Mouse (Mus musculus): Measurements from ENCODE around the gene Atp2a2.
A peak's percentile ranks its signal among the peaks of the same experiment; 100 is the strongest.

Atp2a2 gene

GRCm38 (mm10) chr5:122502077-122502941, at the start of gene Atp2a2:
TSS of gene Atp2a2 (minus strand) at chr5:122502225.
- peak; percentile 96 for DNase-seq (ENCODE audit: low read depth, low spot score)

- DNase-seq (ENCODE audit: low read depth, low spot score), result no peak
Measured at GRCm38 (mm10) chr5:122550460-122550859, 48.4 kb upstream of the Atp2a2 start.

GRCm38 (mm10) chr5:122548671-122549070, 46.6 kb upstream of the Atp2a2 start:
- no peak for DNase-seq (ENCODE audit: low read depth, low spot score)

- no peak for DNase-seq (ENCODE audit: low read depth, low spot score)
Measured at GRCm38 (mm10) chr5:122547810-122548209, 45.8 kb upstream of the Atp2a2 start.

- no peak for DNase-seq (ENCODE audit: low read depth, low spot score)
Measured at GRCm38 (mm10) chr5:122547251-122547714, 45.3 kb upstream of the Atp2a2 start.

- no peak for DNase-seq (ENCODE audit: low read depth, low spot score)
Measured at GRCm38 (mm10) chr5:122543392-122543791, 41.4 kb upstream of the Atp2a2 start.

GRCm38 (mm10) chr5:122541871-122542270, 39.8 kb upstream of the Atp2a2 start:
- no peak for DNase-seq (ENCODE audit: low read depth, low spot score)

GRCm38 (mm10) chr5:122538077-122538476, 36.1 kb upstream of the Atp2a2 start:
- DNase-seq (ENCODE audit: low read depth, low spot score), result no peak

GRCm38 (mm10) chr5:122537654-122538053, 35.6 kb upstream of the Atp2a2 start:
- no peak for DNase-seq (ENCODE audit: low read depth, low spot score)

- no peak for DNase-seq (ENCODE audit: low read depth, low spot score)
Measured at GRCm38 (mm10) chr5:122533884-122534283, 31.9 kb upstream of the Atp2a2 start.

- no peak for DNase-seq (ENCODE audit: low read depth, low spot score)
Measured at GRCm38 (mm10) chr5:122529913-122530604, 28.0 kb upstream of the Atp2a2 start.

- DNase-seq (ENCODE audit: low read depth, low spot score), result no peak
Measured at GRCm38 (mm10) chr5:122529316-122529715, 27.3 kb upstream of the Atp2a2 start.

GRCm38 (mm10) chr5:122528591-122528990, 26.6 kb upstream of the Atp2a2 start:
- DNase-seq (ENCODE audit: low read depth, low spot score), result no peak

GRCm38 (mm10) chr5:122527761-122528160, 25.7 kb upstream of the Atp2a2 start:
- DNase-seq (ENCODE audit: low read depth, low spot score), result no peak

GRCm38 (mm10) chr5:122526878-122527730, 25.1 kb upstream of the Atp2a2 start:
- DNase-seq (ENCODE audit: low read depth, low spot score), result no peak

- no peak for DNase-seq (ENCODE audit: low read depth, low spot score)
Measured at GRCm38 (mm10) chr5:122526405-122526804, 24.4 kb upstream of the Atp2a2 start.

GRCm38 (mm10) chr5:122525238-122525931, 23.4 kb upstream of the Atp2a2 start:
- no peak for DNase-seq (ENCODE audit: low read depth, low spot score)

- DNase-seq (ENCODE audit: low read depth, low spot score), result no peak
Measured at GRCm38 (mm10) chr5:122524854-122525237, 22.8 kb upstream of the Atp2a2 start.

GRCm38 (mm10) chr5:122524244-122524643, 22.2 kb upstream of the Atp2a2 start:
- DNase-seq (ENCODE audit: low read depth, low spot score), result no peak

- DNase-seq (ENCODE audit: low read depth, low spot score), result no peak
Measured at GRCm38 (mm10) chr5:122521130-122521473, 19.1 kb upstream of the Atp2a2 start.
